Mouse (Mus musculus): ENCODE results near the gene Dcun1d3. TPM values are rescaled to one million over a fixed set of nuclear protein-coding genes. Genes with fewer than 3 reads are reported as not detected.

Gene Dcun1d3
- polyA plus RNA-seq, 1 experiment from 2014 or later: 19.4 TPM

GRCm38 (mm10) chr7:119864500-119864899 lies 31.6 kb downstream of the Dcun1d3 start:
- no peaks in the 10 kb centered on the region for H3K9me3 ChIP-seq
- H3K27ac ChIP-seq (replicated peaks): no peak overlapping the region
- peaks cover 28% of the 10 kb centered on the region for H3K4me1 ChIP-seq
- no peak for ATAC-seq (ENCODE audit: low FRiP score, low read depth)
- 93% methylated on average over 5 of the region's 5 CpGs for WGBS
- H3K4me2 ChIP-seq (replicated peaks): no peak overlapping the region
- no peaks in the 10 kb centered on the region; the same call in 1 of the 2 replicates for H3K36me3 ChIP-seq
- no peaks in the 10 kb centered on the region for H3K27me3 ChIP-seq
- H3K4me3 ChIP-seq: no peak overlapping the region
- no peak overlapping the region for H3K9ac ChIP-seq (replicated peaks)

DNA sequence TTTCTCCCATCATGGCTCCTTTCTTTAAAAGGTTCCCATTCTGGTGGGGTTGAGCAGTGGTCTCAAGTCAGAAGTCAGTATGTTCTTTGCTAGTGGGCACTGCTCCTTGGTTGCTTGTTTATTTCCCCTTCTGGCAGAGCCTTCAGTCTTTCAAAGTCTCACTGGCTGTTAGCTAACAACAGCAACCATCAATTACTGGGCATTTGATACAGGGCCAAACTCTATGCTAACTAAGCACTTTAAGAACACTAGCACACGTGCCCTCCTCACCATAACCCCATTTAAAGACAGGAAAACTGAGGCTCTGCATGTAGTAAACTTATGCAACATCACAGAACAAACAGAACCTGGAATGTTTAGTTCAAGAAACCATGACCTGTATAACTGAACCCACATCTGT lies 33.9 kb downstream of the Dcun1d3 start:
- H3K4me2 ChIP-seq (replicated peaks): no peak overlapping the region
- peak; percentile 21; the same call in 1 of the 2 replicates for ATAC-seq (ENCODE audit: low FRiP score, low read depth)
- no peak overlapping the region for H3K4me3 ChIP-seq
- peak overlapping the region; percentile 77 for H3K27ac ChIP-seq (replicated peaks)
- no peaks in the 10 kb centered on the region for H3K9me3 ChIP-seq
- H3K9ac ChIP-seq (replicated peaks): no peak overlapping the region
- H3K36me3 ChIP-seq: peaks cover 15% of the 10 kb centered on the region
- H3K27me3 ChIP-seq: no peaks in the 10 kb centered on the region
- peaks cover 28% of the 10 kb centered on the region for H3K4me1 ChIP-seq
- 58% methylated on average over 1 of the region's 1 CpGs for WGBS

- Histone ChIP-seq H3K27me3 (no peaks in the 10 kb centered on the region), H3K27ac (replicated peaks) (peak overlapping the region; percentile 77), H3K36me3 (peaks cover 15% of the 10 kb centered on the region), H3K4me1 (peaks cover 28% of the 10 kb centered on the region), H3K9me3 (no peaks in the 10 kb centered on the region), H3K9ac (replicated peaks) (peak overlapping the region; percentile 34; the same call in 1 of the 2 replicates), H3K4me2 (replicated peaks) (no peak overlapping the region), H3K4me3 (no peak overlapping the region)
- ATAC-seq (ENCODE audit: low FRiP score, low read depth): peak; percentile 91
- 9% methylated on average over 6 of the region's 6 CpGs for WGBS
Measured at GRCm38 (mm10) chr7:119861335-119862091, 34.6 kb downstream of the Dcun1d3 start.

DNA sequence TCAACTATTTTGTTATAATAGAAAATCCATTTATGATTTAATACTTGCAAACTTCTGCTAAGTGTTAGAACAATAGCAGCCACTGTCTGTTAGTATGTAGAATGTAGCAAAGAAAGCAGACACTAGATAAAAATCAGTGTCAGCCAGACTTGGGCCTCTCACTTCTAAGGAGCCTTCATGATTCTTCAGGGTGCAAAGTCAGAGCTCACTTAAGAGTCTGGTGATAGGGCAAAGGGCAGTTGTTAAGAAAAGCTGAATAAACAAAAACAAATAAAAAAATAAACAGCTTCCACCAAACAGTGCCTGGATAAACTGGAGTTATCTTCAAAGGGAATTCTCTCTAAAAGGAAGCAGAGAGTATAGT lies 35.1 kb downstream of the Dcun1d3 start:
- H3K27me3 ChIP-seq: no peaks in the 10 kb centered on the region
- no peaks in the 10 kb centered on the region for H3K9me3 ChIP-seq
- no peak overlapping the region for H3K4me2 ChIP-seq (replicated peaks)
- peak overlapping the region; percentile 77 for H3K27ac ChIP-seq (replicated peaks)
- peaks cover 15% of the 10 kb centered on the region for H3K36me3 ChIP-seq
- H3K4me3 ChIP-seq: no peak overlapping the region
- peaks cover 28% of the 10 kb centered on the region for H3K4me1 ChIP-seq
- ATAC-seq (ENCODE audit: low FRiP score, low read depth): no peak
- H3K9ac ChIP-seq (replicated peaks): no peak overlapping the region

- ATAC-seq (ENCODE audit: low FRiP score, low read depth): no peak
- Histone ChIP-seq H3K4me2 (replicated peaks) (no peak overlapping the region), H3K4me3 (no peak overlapping the region), H3K36me3 (peaks cover 15% of the 10 kb centered on the region), H3K4me1 (peaks cover 28% of the 10 kb centered on the region), H3K27ac (replicated peaks) (no peak overlapping the region), H3K27me3 (no peaks in the 10 kb centered on the region), H3K9me3 (no peaks in the 10 kb centered on the region), H3K9ac (replicated peaks) (no peak overlapping the region)
- 87% methylated on average over 2 of the region's 2 CpGs for WGBS
Measured at GRCm38 (mm10) chr7:119860554-119860953, 35.5 kb downstream of the Dcun1d3 start.

- 93% methylated on average over 3 of the region's 3 CpGs for WGBS
Measured at GRCm38 (mm10) chr7:119860116-119860515, 36.0 kb downstream of the Dcun1d3 start.

GRCm38 (mm10) chr7:119859476-119859875 lies 36.6 kb downstream of the Dcun1d3 start:
- WGBS: 76% methylated on average over 6 of the region's 6 CpGs

More at GRCm38 (mm10) chr7:119860116-119860515, 36.0 kb downstream of the Dcun1d3 start:
- H3K27me3 ChIP-seq: no peaks in the 10 kb centered on the region
- H3K4me3 ChIP-seq: no peak overlapping the region
- H3K4me1 ChIP-seq: peaks cover 28% of the 10 kb centered on the region
- ATAC-seq (ENCODE audit: low FRiP score, low read depth): no peak
- H3K9ac ChIP-seq (replicated peaks): no peak overlapping the region
- no peaks in the 10 kb centered on the region for H3K9me3 ChIP-seq
- peaks cover 15% of the 10 kb centered on the region for H3K36me3 ChIP-seq
- no peak overlapping the region for H3K4me2 ChIP-seq (replicated peaks)
- no peak overlapping the region for H3K27ac ChIP-seq (replicated peaks)

GRCm38 (mm10) chr7:119855031-119855430 lies 41.1 kb downstream of the Dcun1d3 start:
- Histone ChIP-seq H3K9ac (replicated peaks) (no peak overlapping the region), H3K4me2 (replicated peaks) (no peak overlapping the region), H3K4me3 (no peak overlapping the region), H3K4me1 (no peaks in the 10 kb centered on the region), H3K27me3 (no peaks in the 10 kb centered on the region), H3K27ac (replicated peaks) (no peak overlapping the region), H3K9me3 (no peaks in the 10 kb centered on the region), H3K36me3 (peaks cover 33% of the 10 kb centered on the region)
- ATAC-seq (ENCODE audit: low FRiP score, low read depth): no peak

More at GRCm38 (mm10) chr7:119859476-119859875, 36.6 kb downstream of the Dcun1d3 start:
- H3K9me3 ChIP-seq: no peaks in the 10 kb centered on the region
- no peaks in the 10 kb centered on the region for H3K27me3 ChIP-seq
- peaks cover 18% of the 10 kb centered on the region for H3K36me3 ChIP-seq
- H3K4me3 ChIP-seq: no peak overlapping the region
- H3K9ac ChIP-seq (replicated peaks): no peak overlapping the region
- peaks cover 28% of the 10 kb centered on the region for H3K4me1 ChIP-seq
- H3K4me2 ChIP-seq (replicated peaks): no peak overlapping the region
- no peak for ATAC-seq (ENCODE audit: low FRiP score, low read depth)
- H3K27ac ChIP-seq (replicated peaks): no peak overlapping the region

DNA sequence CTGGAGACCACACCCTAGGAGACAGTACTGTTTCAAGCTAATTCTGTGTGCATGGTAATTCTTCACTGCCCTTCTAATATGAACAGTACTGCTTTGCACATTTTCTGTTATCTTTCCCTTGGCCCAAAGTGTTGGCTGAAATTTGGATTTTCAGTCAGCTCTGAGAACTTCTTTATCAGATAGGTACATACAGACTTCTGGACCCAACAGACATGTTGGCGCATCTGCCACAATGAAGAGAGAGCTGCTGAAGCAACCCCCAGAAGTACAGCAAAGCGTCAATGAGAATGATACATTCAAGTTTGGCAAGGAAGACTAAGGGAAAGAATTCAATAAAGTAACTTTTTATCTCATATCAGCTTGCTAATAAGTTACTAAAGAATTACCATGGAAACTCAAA lies 41.7 kb downstream of the Dcun1d3 start:
- Histone ChIP-seq H3K4me3 (no peak overlapping the region), H3K4me2 (replicated peaks) (no peak overlapping the region), H3K9ac (replicated peaks) (no peak overlapping the region), H3K27ac (replicated peaks) (no peak overlapping the region), H3K9me3 (no peaks in the 10 kb centered on the region), H3K4me1 (no peaks in the 10 kb centered on the region), H3K27me3 (no peaks in the 10 kb centered on the region), H3K36me3 (peaks cover 32% of the 10 kb centered on the region)
- ATAC-seq (ENCODE audit: low FRiP score, low read depth): no peak
- WGBS: 97% methylated on average over 2 of the region's 2 CpGs

GRCm38 (mm10) chr7:119853186-119853585 lies 42.9 kb downstream of the Dcun1d3 start:
- 89% methylated on average over 1 of the region's 1 CpGs for WGBS
- H3K9ac ChIP-seq (replicated peaks): no peak overlapping the region
- H3K4me3 ChIP-seq: no peak overlapping the region
- peaks cover 24% of the 10 kb centered on the region for H3K36me3 ChIP-seq
- no peak overlapping the region for H3K4me2 ChIP-seq (replicated peaks)
- no peaks in the 10 kb centered on the region for H3K27me3 ChIP-seq
- H3K9me3 ChIP-seq: no peaks in the 10 kb centered on the region
- ATAC-seq (ENCODE audit: low FRiP score, low read depth): no peak
- no peaks in the 10 kb centered on the region for H3K4me1 ChIP-seq
- H3K27ac ChIP-seq (replicated peaks): no peak overlapping the region

DNA sequence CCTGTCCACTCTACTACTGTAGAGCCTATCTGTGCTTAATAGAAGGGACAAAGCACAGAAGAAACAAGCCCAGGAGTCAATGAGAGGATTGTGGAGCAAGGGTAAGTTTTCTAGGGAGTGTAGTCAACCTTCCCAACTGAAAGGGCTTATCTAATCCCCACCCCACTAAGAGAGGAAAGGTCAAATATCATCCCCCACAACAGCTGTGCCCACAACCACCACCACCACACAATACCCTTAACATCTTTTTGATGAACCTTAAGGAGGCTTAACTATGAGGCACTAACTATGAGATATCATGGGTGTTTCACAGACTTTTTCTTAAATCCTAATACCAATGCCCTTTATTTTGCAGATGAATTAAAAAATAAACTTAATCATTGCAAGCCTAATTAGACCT lies 43.6 kb downstream of the Dcun1d3 start:
- Histone ChIP-seq H3K4me3 (no peak overlapping the region), H3K9ac (replicated peaks) (no peak overlapping the region), H3K27ac (replicated peaks) (no peak overlapping the region), H3K4me1 (no peaks in the 10 kb centered on the region), H3K4me2 (replicated peaks) (no peak overlapping the region), H3K9me3 (no peaks in the 10 kb centered on the region), H3K36me3 (peaks cover 21% of the 10 kb centered on the region), H3K27me3 (no peaks in the 10 kb centered on the region)
- no peak for ATAC-seq (ENCODE audit: low FRiP score, low read depth)

- Histone ChIP-seq H3K4me3 (no peak overlapping the region), H3K9ac (replicated peaks) (no peak overlapping the region), H3K27ac (replicated peaks) (no peak overlapping the region), H3K4me1 (no peaks in the 10 kb centered on the region), H3K9me3 (no peaks in the 10 kb centered on the region), H3K27me3 (no peaks in the 10 kb centered on the region), H3K4me2 (replicated peaks) (no peak overlapping the region), H3K36me3 (peaks cover 18% of the 10 kb centered on the region; the same call in 1 of the 2 replicates)
- ATAC-seq (ENCODE audit: low FRiP score, low read depth): no peak
- 83% methylated on average over 5 of the region's 5 CpGs for WGBS
Measured at GRCm38 (mm10) chr7:119850737-119851136, 45.4 kb downstream of the Dcun1d3 start.

DNA sequence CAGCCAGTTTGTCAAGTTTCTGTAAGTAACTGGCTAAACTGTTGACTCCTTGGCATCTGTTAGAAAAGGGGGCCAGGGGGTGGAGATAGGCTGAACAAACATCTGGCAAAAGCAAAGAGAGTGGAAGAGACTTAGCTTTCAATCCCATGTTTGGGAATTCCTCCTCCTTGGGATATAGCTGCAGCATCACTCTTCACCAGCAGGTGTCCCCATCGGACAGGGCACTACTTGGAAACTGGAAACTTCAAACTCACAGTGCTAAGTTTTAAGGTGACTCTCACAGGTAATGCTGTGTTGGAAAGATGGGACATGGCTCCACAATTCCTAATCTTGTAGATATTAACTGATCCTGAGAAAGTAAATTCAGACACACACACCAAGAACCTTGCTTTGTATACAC lies 47.0 kb downstream of the Dcun1d3 start:
- WGBS: 4% methylated on average over 1 of the region's 1 CpGs
- Histone ChIP-seq H3K4me3 (no peak overlapping the region), H3K36me3 (peaks cover 16% of the 10 kb centered on the region; the same call in 1 of the 2 replicates), H3K9me3 (no peaks in the 10 kb centered on the region), H3K4me1 (no peaks in the 10 kb centered on the region), H3K27me3 (no peaks in the 10 kb centered on the region), H3K4me2 (replicated peaks) (no peak overlapping the region), H3K9ac (replicated peaks) (no peak overlapping the region), H3K27ac (replicated peaks) (no peak overlapping the region)
- ATAC-seq (ENCODE audit: low FRiP score, low read depth): no peak

Measured in midbrain, embryonic 12.5 days (tissue).